Mouse (Mus musculus) erythroblast, adult 5-6 weeks (primary cell): Measurements from ENCODE around the gene Rab5c. TPM values are rescaled to one million over a fixed set of nuclear protein-coding genes. Genes with fewer than 3 reads are reported as not detected.

Source experiments
- total RNA-seq, 2 experiments: library from RNA; stranded (forward) in 1 of 2; stranded (reverse) in 1 of 2; fragments of 150-400 nt in 1 of 2; fragments of 200-764, 138-1000 nt in 1 of 2; gene quantifications; 2 replicates each; pipeline versions ENCODE4 v1.2.3 to v1.2.4; 2015 to 2017; ENCODE audit warnings: low replicate concordance in 2 of 2

Gene Rab5c
- total RNA-seq, 2 experiments from 2014 or later = 52.2 to 79.7 TPM

Other genes starting within 250 kb of the Rab5c start
- 29.0 and 34.4 TPM in 2 replicates for gene Acly, start 210.2 kb downstream of the Rab5c start, total RNA-seq (2015; ENCODE audit: low replicate concordance)
- gene Acly, start 210.2 kb downstream of the Rab5c start, total RNA-seq (2017; ENCODE audit: low replicate concordance) = 16.2 and 28.4 TPM in 2 replicates
- not detected in 2 replicates for gene Ttc25, start 192.6 kb downstream of the Rab5c start, total RNA-seq (2015; ENCODE audit: low replicate concordance)
- gene Ttc25, start 192.6 kb downstream of the Rab5c start, total RNA-seq (2017; ENCODE audit: low replicate concordance) = not detected in 2 replicates
- gene Cnp, start 163.3 kb downstream of the Rab5c start, total RNA-seq (2015; ENCODE audit: low replicate concordance) = 1.5 and 1.9 TPM in 2 replicates
- gene Cnp, start 163.3 kb downstream of the Rab5c start, total RNA-seq (2017; ENCODE audit: low replicate concordance) = 4.3 and 4.5 TPM in 2 replicates
- gene Nkiras2, start 119.0 kb downstream of the Rab5c start, total RNA-seq (2015; ENCODE audit: low replicate concordance) = 10.2 and 18.2 TPM in 2 replicates
- gene Nkiras2, start 119.0 kb downstream of the Rab5c start, total RNA-seq (2017; ENCODE audit: low replicate concordance) = 7.3 and 11.2 TPM in 2 replicates
- 31.8 and 31.9 TPM in 2 replicates for gene Dnajc7, start 118.0 kb downstream of the Rab5c start, total RNA-seq (2015; ENCODE audit: low replicate concordance)
- gene Dnajc7, start 118.0 kb downstream of the Rab5c start, total RNA-seq (2017; ENCODE audit: low replicate concordance) = 25.8 and 50.7 TPM in 2 replicates
- 0.63 TPM in 1 of 2 replicates, not detected in the other for gene Zfp385c, start 45.8 kb downstream of the Rab5c start, total RNA-seq (2015; ENCODE audit: low replicate concordance)
- not detected in 2 replicates for gene Zfp385c, start 45.8 kb downstream of the Rab5c start, total RNA-seq (2017; ENCODE audit: low replicate concordance)
- gene Dhx58, start 33.9 kb downstream of the Rab5c start, total RNA-seq (2015; ENCODE audit: low replicate concordance) = 8.4 and 14.0 TPM in 2 replicates
- gene Dhx58, start 33.9 kb downstream of the Rab5c start, total RNA-seq (2017; ENCODE audit: low replicate concordance) = 8.8 and 22.0 TPM in 2 replicates
- 6.0 and 10.9 TPM in 2 replicates for gene Kat2a, start 25.8 kb downstream of the Rab5c start, total RNA-seq (2015; ENCODE audit: low replicate concordance)
- 3.1 and 6.6 TPM in 2 replicates for gene Kat2a, start 25.8 kb downstream of the Rab5c start, total RNA-seq (2017; ENCODE audit: low replicate concordance)
- gene Hspb9, start 24.4 kb downstream of the Rab5c start, total RNA-seq (2015; ENCODE audit: low replicate concordance) = not detected in 2 replicates
- not detected in 2 replicates for gene Hspb9, start 24.4 kb downstream of the Rab5c start, total RNA-seq (2017; ENCODE audit: low replicate concordance)
- not detected in 2 replicates for gene Kcnh4, start 21.7 kb upstream of the Rab5c start, total RNA-seq (2015; ENCODE audit: low replicate concordance)
- not detected in 2 replicates for gene Kcnh4, start 21.7 kb upstream of the Rab5c start, total RNA-seq (2017; ENCODE audit: low replicate concordance)
- not detected in 2 replicates for gene Hcrt, start 24.7 kb upstream of the Rab5c start, total RNA-seq (2015; ENCODE audit: low replicate concordance)
- not detected in 2 replicates for gene Hcrt, start 24.7 kb upstream of the Rab5c start, total RNA-seq (2017; ENCODE audit: low replicate concordance)
- gene Ghdc, start 32.7 kb upstream of the Rab5c start, total RNA-seq (2015; ENCODE audit: low replicate concordance) = 1.5 and 1.7 TPM in 2 replicates
- 1.4 and 2.3 TPM in 2 replicates for gene Ghdc, start 32.7 kb upstream of the Rab5c start, total RNA-seq (2017; ENCODE audit: low replicate concordance)
- gene Stat5b, start 112.5 kb upstream of the Rab5c start, total RNA-seq (2015; ENCODE audit: low replicate concordance) = 6.9 and 14.8 TPM in 2 replicates
- 6.7 and 10.3 TPM in 2 replicates for gene Stat5b, start 112.5 kb upstream of the Rab5c start, total RNA-seq (2017; ENCODE audit: low replicate concordance)
- 4.8 and 7.3 TPM in 2 replicates for gene Stat5a, start 121.1 kb upstream of the Rab5c start, total RNA-seq (2015; ENCODE audit: low replicate concordance)
- gene Stat5a, start 121.1 kb upstream of the Rab5c start, total RNA-seq (2017; ENCODE audit: low replicate concordance) = 5.7 and 6.5 TPM in 2 replicates
- gene Stat3, start 201.3 kb upstream of the Rab5c start, total RNA-seq (2015; ENCODE audit: low replicate concordance) = 16.7 and 43.4 TPM in 2 replicates
- 37.8 and 51.4 TPM in 2 replicates for gene Stat3, start 201.3 kb upstream of the Rab5c start, total RNA-seq (2017; ENCODE audit: low replicate concordance)
- 0.63 TPM in 1 of 2 replicates, not detected in the other for gene Cavin1, start 232.7 kb upstream of the Rab5c start, total RNA-seq (2015; ENCODE audit: low replicate concordance)
- 1.1 TPM in 1 of 2 replicates, not detected in the other for gene Cavin1, start 232.7 kb upstream of the Rab5c start, total RNA-seq (2017; ENCODE audit: low replicate concordance)